Mouse (Mus musculus): ENCODE data around the gene Jade3.
"Not testable (repeated sequence)": the region's sequence is repeated elsewhere in the genome, so short reads cannot be mapped to it uniquely, and the experiment has no call there.

Gene Jade3

GRCm38 (mm10) chrX:20425140-20425838 is at the start of gene Jade3:
TSS of gene Jade3 (plus strand) at chrX:20425688.
- peak; percentile 84 for DNase-seq (ENCODE audit: low read depth)

- DNase-seq (ENCODE audit: low read depth) = no peak
Observed at GRCm38 (mm10) chrX:20379347-20380014, 46.0 kb upstream of the Jade3 start.

DNA sequence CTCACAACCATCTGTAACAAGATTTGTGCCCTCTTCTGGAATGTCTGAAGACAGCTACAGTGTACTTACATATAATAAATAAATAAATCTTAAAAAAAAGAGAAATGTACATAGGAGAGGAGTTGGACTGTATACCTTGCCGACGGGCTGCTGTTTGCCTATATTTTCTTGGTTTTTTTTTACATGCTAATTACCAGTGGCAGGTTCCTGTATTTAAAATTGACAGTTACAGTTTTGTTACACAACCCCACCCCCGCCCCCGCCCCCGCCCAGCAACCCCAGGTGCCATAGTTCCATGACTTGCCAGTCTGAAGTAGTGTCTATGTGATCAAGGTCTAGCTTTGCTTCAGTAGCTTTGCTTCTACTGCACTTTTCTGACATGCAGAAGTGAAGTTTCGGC is 43.2 kb upstream of the Jade3 start:
- no peak for DNase-seq (ENCODE audit: low read depth)

DNA sequence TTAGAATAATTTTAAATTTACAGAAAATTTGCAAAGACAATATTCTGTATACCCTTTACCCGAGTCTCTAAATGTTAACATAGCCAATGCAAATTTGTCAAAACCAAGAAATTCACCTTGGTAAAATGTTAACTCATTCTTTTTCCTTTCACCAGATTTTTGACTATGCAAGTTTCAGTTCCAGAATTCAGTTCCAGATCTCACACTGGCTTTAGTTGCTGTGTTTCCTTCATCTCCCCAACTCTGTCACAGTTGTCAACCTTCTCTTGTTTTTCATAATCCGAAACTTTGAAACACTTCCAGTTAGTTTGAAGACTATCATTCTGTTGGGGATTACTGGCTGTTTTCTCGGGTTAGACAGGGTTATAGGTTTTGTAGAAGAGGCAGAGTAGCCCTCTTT is 38.5 kb upstream of the Jade3 start:
- DNase-seq (ENCODE audit: low read depth) = no peak

- DNase-seq (ENCODE audit: low read depth) = not testable (repeated sequence)
Observed at GRCm38 (mm10) chrX:20391964-20392363, 33.5 kb upstream of the Jade3 start.

DNA sequence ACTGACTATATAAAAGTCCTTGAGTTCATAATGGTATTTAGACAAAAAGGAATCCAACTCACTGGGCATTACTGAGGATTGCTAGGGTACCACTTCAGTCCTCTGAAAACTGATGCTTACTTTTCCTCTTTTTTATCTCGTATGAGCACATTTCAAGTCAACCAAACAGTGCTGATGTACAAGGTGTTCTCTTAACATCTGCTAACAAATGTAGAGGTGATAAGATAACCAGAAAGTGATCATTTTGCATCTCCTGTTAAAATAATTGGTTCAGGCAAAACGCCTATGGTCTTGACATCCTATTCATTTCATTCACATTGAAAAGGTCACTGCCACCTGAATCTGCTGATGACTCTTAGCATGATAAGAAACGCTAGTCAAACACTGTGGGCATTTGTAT is 32.5 kb upstream of the Jade3 start:
- no peak for DNase-seq (ENCODE audit: low read depth)

- peak; percentile 26 for DNase-seq (ENCODE audit: low read depth)
Observed at GRCm38 (mm10) chrX:20404068-20404467, 21.4 kb upstream of the Jade3 start.

DNA sequence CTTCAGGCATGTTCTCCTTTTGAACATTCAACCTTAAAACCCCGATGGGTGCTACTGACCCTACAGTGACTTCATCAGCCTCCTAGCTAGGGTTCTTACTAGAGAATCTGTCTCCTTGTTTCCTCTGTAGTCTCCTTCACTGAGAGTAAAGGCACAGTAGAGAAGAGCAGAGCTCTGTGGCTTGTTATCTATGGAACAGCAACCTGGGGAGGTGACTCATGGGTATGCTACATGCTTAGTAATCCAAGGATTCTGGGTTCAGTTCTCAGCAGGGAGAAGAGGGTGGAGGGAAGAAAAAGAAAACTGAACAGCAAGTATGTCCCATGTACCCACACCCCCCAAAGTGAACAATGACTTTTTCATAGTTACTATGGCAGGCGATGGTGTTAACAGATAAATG is 18.6 kb upstream of the Jade3 start:
- DNase-seq (ENCODE audit: low read depth) = no peak

DNA sequence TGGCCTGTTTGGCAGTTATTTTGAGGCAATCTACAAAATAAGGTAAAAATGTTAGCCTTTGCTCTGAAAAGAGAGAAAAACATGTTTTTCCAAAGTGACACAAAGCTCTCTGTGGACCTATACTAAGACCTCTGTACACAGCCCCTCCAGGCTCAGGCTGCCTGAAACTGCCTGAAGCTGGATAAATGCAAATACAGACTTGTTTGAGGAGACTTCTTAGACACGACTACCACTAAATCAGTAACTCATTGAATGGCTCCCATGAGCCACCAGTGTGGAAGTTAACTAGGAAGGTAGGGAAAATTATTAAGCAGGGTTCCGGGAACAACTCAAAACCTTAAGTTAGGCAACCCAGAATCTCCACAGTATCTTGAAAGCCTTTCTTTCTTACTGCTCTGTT is 17.8 kb upstream of the Jade3 start:
- DNase-seq (ENCODE audit: low read depth) = no peak

GRCm38 (mm10) chrX:20411382-20411781 is 14.1 kb upstream of the Jade3 start:
- DNase-seq (ENCODE audit: low read depth) = no peak

GRCm38 (mm10) chrX:20412221-20412620 is 13.3 kb upstream of the Jade3 start:
- no peak for DNase-seq (ENCODE audit: low read depth)

- DNase-seq (ENCODE audit: low read depth) = no peak
Observed at GRCm38 (mm10) chrX:20414885-20415622, 10.4 kb upstream of the Jade3 start.

- no peak for DNase-seq (ENCODE audit: low read depth)
Observed at GRCm38 (mm10) chrX:20418461-20418860, 7.0 kb upstream of the Jade3 start.

DNA sequence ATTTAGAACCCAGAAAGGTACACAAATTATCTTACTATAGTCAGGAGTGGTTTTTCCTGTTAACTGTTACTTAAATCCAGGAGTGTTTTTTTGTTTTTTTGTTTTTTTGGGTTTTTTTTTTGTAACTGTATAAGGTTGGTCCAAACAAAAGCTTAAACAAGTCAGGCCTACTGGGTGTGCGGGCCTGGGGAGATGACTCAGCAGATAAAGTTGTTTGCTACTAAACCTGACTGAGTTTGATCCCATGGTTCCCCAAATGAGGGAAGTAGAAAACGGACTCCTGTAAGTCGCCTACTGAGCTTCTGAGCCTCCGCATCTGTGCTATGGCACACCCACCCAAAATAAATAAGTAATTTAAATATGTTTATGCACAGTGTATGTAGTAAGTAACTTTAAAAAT is 6.0 kb upstream of the Jade3 start:
- DNase-seq (ENCODE audit: low read depth) = no peak

GRCm38 (mm10) chrX:20425839-20426449 is 456 bp downstream of the Jade3 start:
- peak; percentile 26 for DNase-seq (ENCODE audit: low read depth)

GRCm38 (mm10) chrX:20483213-20483612 is 57.7 kb downstream of the Jade3 start:
- no peak for DNase-seq (ENCODE audit: low read depth)

GRCm38 (mm10) chrX:20497682-20498081 is 72.2 kb downstream of the Jade3 start:
- peak; percentile 2 for DNase-seq (ENCODE audit: low read depth)

DNA sequence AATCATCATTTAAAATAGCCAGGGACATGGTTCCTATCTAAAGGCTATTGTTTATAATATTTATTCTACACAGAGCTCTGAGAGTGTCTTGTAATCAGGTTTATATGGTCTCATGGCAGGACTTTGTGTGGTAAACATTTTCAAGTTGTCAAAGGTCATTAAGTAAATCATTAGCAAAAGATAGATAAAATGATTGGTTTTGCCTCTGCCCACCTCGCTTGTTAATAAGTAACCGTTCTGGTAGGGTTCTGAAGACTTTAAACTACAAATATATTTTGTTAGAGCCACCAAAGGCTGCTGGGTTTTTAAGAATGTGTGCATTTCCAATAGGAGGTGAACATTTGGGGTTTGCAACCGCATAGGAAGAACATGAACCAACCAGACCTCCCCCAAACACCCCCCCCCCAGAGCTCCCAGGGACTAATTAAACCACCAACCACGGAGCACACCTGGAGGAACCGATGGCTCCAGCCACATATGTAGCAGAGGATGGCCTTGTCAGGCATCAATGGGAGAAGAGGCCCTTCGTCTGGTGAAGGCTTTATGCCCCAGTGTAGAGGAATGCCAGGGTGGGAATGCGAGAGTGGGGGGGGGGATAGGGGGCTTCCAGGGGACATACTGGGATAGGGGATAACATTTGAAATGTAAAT is 94.9 kb downstream of the Jade3 start:
- DNase-seq (ENCODE audit: low read depth) = no peak

GRCm38 (mm10) chrX:20521578-20521977 is 96.1 kb downstream of the Jade3 start:
- DNase-seq (ENCODE audit: low read depth) = no peak

GRCm38 (mm10) chrX:20532621-20533020 is 107.1 kb downstream of the Jade3 start:
- DNase-seq (ENCODE audit: low read depth) = no peak

DNA sequence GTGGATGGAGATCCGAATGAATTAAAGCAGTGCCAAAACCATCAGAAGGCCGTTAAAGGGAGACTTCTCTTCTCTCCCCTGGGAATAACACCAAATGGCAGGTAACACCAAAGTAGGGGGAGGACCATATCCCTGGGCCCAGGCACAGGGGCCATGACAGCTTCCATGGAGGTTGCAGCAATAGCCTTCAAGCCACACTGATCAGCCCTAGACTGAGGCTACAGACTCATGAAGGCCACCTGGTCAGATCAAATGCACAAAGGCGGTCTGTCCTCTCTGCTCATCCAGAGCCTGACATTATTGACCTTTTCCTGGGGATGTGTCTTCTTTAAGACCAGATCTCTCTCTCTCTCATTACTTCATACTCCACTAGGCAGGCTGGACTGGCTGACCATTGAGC is 118.4 kb downstream of the Jade3 start:
- DNase-seq (ENCODE audit: low read depth) = no peak

DNA sequence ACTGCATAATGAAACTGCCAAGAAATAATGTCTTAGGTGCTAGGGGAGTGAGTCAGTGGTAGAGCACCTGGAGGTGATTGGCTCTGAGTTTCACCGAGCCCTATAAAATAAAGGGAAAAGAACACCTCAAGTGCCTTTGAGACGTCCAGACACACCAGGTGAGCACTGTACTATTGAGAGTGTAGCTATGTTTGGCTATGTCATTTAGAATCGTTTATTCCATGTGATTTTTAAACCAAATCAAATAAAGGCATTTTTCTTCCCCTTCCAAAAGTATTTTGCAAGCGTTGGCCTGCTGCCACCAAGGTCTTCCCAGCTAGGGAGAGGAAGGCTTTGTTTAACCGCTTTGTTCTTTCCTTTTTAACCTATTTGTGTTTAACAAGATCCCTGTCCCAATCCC is 122.1 kb downstream of the Jade3 start:
- no peak for DNase-seq (ENCODE audit: low read depth)

Measured in naive thymus-derived CD4-positive, alpha-beta T cell, adult 2 months (primary cell).